Mouse (Mus musculus): ENCODE measurements around the gene Alyref.

Alyref gene

DNA sequence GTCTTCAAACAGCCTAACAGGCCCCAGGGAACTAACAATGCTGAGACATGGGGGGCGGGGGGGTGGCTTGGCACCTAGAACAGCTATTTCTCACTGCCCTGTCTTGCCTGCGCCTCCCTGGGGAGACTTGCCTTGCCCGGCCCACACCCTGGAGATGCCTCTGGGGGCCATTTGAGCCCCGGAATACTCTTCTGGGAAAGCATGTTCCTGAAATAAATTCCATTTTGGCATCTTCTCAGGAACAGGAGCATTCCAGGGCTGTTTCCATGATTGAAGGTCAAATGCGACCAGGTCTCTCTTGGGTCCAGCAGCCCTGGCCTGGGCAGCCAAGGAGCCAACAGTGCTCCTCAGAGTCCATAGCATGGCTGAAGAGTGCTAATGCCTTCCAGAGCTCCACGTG is 55.8 kb downstream of the Alyref start:
- DNase-seq (ENCODE audit: low spot score in 2 of 2) = no peak
